Mouse (Mus musculus): ENCODE measurements around the gene Pkig. TPM values are rescaled to one million over a fixed set of nuclear protein-coding genes. Genes with fewer than 3 reads are reported as not detected.

The Pkig gene
- total and polyA plus RNA-seq, 2 experiments from 2014 or later, result 70.8 to 141 TPM

- DNase-seq (ENCODE audit: low spot score) (no peak), ATAC-seq (no peak)
- 0 out of 2 replicates have a peak overlapping the region, but pooled peaks have one; percentile 8 for H3K27ac ChIP-seq
- TF ChIP-seq CTCF (IDR thresholded peaks at IDR 0.05; ENCODE audit: low read depth), result no peak
- H3K9ac ChIP-seq (replicated peaks; ENCODE audit: low read length), result no peak overlapping the region
- WGBS, result 87% methylated on average over 5 of the region's 5 CpGs
- H3K9me3 ChIP-seq (ENCODE audit: low read length), result no peaks in the 10 kb centered on the region
- H3K36me3 ChIP-seq (ENCODE audit: insufficient read depth, low read length), result no peaks in the 10 kb centered on the region; the same call in 1 of the 2 replicates
- no peaks in the 10 kb centered on the region for H3K4me1 ChIP-seq (ENCODE audit: insufficient read depth, low read length)
- H3K4me3 ChIP-seq (ENCODE audit: low read length), result no peak overlapping the region
- H3K27me3 ChIP-seq (ENCODE audit: insufficient read depth, low read length), result no peaks in the 10 kb centered on the region
- H3K4me2 ChIP-seq (ENCODE audit: low read depth, low read length), result no peak overlapping the region
These were observed 45.5 kb downstream of the Pkig start for GRCm38 (mm10) chr2:163703599-163704260.

- Histone ChIP-seq H3K9me3 (ENCODE audit: low read length) (no peaks in the 10 kb centered on the region), H3K9ac (replicated peaks; ENCODE audit: low read length) (no peak overlapping the region), H3K4me1 (ENCODE audit: insufficient read depth, low read length) (0 out of 2 replicates have a peak, but pooled peaks cover 4% of the 10 kb centered on the region), H3K27me3 (ENCODE audit: insufficient read depth, low read length) (no peaks in the 10 kb centered on the region), H3K27ac (no peak overlapping the region), H3K4me3 (ENCODE audit: low read length) (no peak overlapping the region), H3K4me2 (ENCODE audit: low read depth, low read length) (no peak overlapping the region), H3K36me3 (ENCODE audit: insufficient read depth, low read length) (no peaks in the 10 kb centered on the region; the same call in 1 of the 2 replicates)
- DNase-seq (ENCODE audit: low spot score) (no peak), ATAC-seq (no peak)
- WGBS, result 88% methylated on average over 5 of the region's 5 CpGs
- TF ChIP-seq CTCF (IDR thresholded peaks at IDR 0.05; ENCODE audit: low read depth), result no peak
These were observed 50.1 kb downstream of the Pkig start for GRCm38 (mm10) chr2:163708321-163708720.

GRCm38 (mm10) chr2:163708763-163709250 is 50.6 kb downstream of the Pkig start:
- H3K36me3 ChIP-seq (ENCODE audit: insufficient read depth, low read length), result no peaks in the 10 kb centered on the region; the same call in 1 of the 2 replicates
- TF ChIP-seq CTCF (IDR thresholded peaks at IDR 0.05; ENCODE audit: low read depth), result no peak

GRCm38 (mm10) chr2:163710000-163710399 is 51.8 kb downstream of the Pkig start:
- Histone ChIP-seq H3K9ac (replicated peaks; ENCODE audit: low read length) (no peak overlapping the region), H3K4me3 (ENCODE audit: low read length) (no peak overlapping the region), H3K27me3 (ENCODE audit: insufficient read depth, low read length) (no peaks in the 10 kb centered on the region), H3K36me3 (ENCODE audit: insufficient read depth, low read length) (no peaks in the 10 kb centered on the region), H3K4me1 (ENCODE audit: insufficient read depth, low read length) (0 out of 2 replicates have a peak, but pooled peaks cover 4% of the 10 kb centered on the region), H3K4me2 (ENCODE audit: low read depth, low read length) (no peak overlapping the region), H3K9me3 (ENCODE audit: low read length) (no peaks in the 10 kb centered on the region), H3K27ac (no peak overlapping the region)
- ATAC-seq (no peak), DNase-seq (ENCODE audit: low spot score) (no peak)
- WGBS, result 90% methylated on average over 9 of the region's 9 CpGs
- no peak for TF ChIP-seq CTCF (IDR thresholded peaks at IDR 0.05; ENCODE audit: low read depth)

More at GRCm38 (mm10) chr2:163708763-163709250, 50.6 kb downstream of the Pkig start:
- no peak for DNase-seq (ENCODE audit: low spot score)
- no peaks in the 10 kb centered on the region for H3K27me3 ChIP-seq (ENCODE audit: insufficient read depth, low read length)
- no peaks in the 10 kb centered on the region for H3K9me3 ChIP-seq (ENCODE audit: low read length)
- no peak overlapping the region for H3K4me2 ChIP-seq (ENCODE audit: low read depth, low read length)
- 63% methylated on average over 6 of the region's 6 CpGs for WGBS
- no peak overlapping the region for H3K27ac ChIP-seq
- H3K4me3 ChIP-seq (ENCODE audit: low read length), result no peak overlapping the region
- H3K9ac ChIP-seq (replicated peaks; ENCODE audit: low read length), result no peak overlapping the region
- H3K4me1 ChIP-seq (ENCODE audit: insufficient read depth, low read length), result 0 out of 2 replicates have a peak, but pooled peaks cover 4% of the 10 kb centered on the region
- no peak for ATAC-seq

- Histone ChIP-seq H3K9ac (replicated peaks; ENCODE audit: low read length) (no peak overlapping the region), H3K27me3 (ENCODE audit: insufficient read depth, low read length) (no peaks in the 10 kb centered on the region), H3K4me2 (ENCODE audit: low read depth, low read length) (no peak overlapping the region), H3K4me1 (ENCODE audit: insufficient read depth, low read length) (0 out of 2 replicates have a peak, but pooled peaks cover 4% of the 10 kb centered on the region), H3K4me3 (ENCODE audit: low read length) (no peak overlapping the region), H3K36me3 (ENCODE audit: insufficient read depth, low read length) (no peaks in the 10 kb centered on the region), H3K9me3 (ENCODE audit: low read length) (no peaks in the 10 kb centered on the region), H3K27ac (no peak overlapping the region)
- ATAC-seq (no peak), DNase-seq (ENCODE audit: low spot score) (no peak)
- WGBS, result 76% methylated on average over 5 of the region's 5 CpGs
- TF ChIP-seq CTCF (IDR thresholded peaks at IDR 0.05; ENCODE audit: low read depth), result no peak
These were observed 52.5 kb downstream of the Pkig start for GRCm38 (mm10) chr2:163710606-163711159.

GRCm38 (mm10) chr2:163711368-163711868 is 53.2 kb downstream of the Pkig start:
- Histone ChIP-seq H3K9ac (replicated peaks; ENCODE audit: low read length) (no peak overlapping the region), H3K27ac (no peak overlapping the region), H3K4me3 (ENCODE audit: low read length) (no peak overlapping the region), H3K27me3 (ENCODE audit: insufficient read depth, low read length) (no peaks in the 10 kb centered on the region), H3K9me3 (ENCODE audit: low read length) (no peaks in the 10 kb centered on the region), H3K36me3 (ENCODE audit: insufficient read depth, low read length) (no peaks in the 10 kb centered on the region), H3K4me1 (ENCODE audit: insufficient read depth, low read length) (0 out of 2 replicates have a peak, but pooled peaks cover 4% of the 10 kb centered on the region), H3K4me2 (ENCODE audit: low read depth, low read length) (no peak overlapping the region)
- ATAC-seq, result no peak
- TF ChIP-seq CTCF (IDR thresholded peaks at IDR 0.05; ENCODE audit: low read depth), result no peak
- DNase-seq (ENCODE audit: low spot score), result no peak
- WGBS, result 91% methylated on average over 8 of the region's 8 CpGs
